Mouse (Mus musculus): Measurements from ENCODE around the gene Smtnl2. TPM values are rescaled to one million over a fixed set of nuclear protein-coding genes. Genes with fewer than 3 reads are reported as not detected.
"Not testable (repeated sequence)": the region's sequence is repeated elsewhere in the genome, so short reads cannot be mapped to it uniquely, and the experiment has no call there.

The Smtnl2 gene
- polyA plus RNA-seq, 1 experiment from 2014 or later: 12.6 TPM

DNA sequence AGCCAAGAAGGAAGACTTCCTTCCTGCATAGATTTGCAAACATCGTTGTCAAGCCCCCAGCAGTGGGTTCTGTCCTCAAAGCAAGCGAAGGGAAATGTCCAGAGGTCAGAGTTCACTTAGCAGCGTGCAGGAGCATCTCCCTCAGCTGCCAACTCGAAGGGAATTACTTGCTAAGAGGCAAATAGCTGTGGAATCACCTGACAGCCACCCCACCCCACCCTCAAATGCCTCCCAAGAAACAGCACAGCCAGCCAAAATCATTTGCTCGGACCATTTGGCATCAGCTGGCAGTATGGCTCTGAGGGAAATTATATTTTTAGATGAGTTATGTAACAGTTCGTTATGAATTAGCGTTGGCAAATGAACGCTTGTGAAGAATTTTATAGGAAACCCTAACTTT, 62.5 kb downstream of the Smtnl2 start:
- Histone ChIP-seq H3K4me1 (ENCODE audit: control insufficient read depth, insufficient read depth, low read length) (no peaks in the 10 kb centered on the region), H3K36me3 (ENCODE audit: control insufficient read depth, insufficient read depth, low read length) (no peaks in the 10 kb centered on the region), H3K9ac (ENCODE audit: low read length) (no peak overlapping the region), H3K27ac (ENCODE audit: low read depth, low read length) (no peak overlapping the region), H3K4me2 (ENCODE audit: low read depth) (no peak overlapping the region), H3K9me3 (ENCODE audit: control insufficient read depth, low read length) (no peaks in the 10 kb centered on the region), H3K27me3 (ENCODE audit: control insufficient read depth, insufficient read depth, low read length) (no peaks in the 10 kb centered on the region), H3K4me3 (ENCODE audit: low read depth, low read length) (no peak overlapping the region)
- no peak for ATAC-seq (ENCODE audit: insufficient read depth, low FRiP score, low TSS enrichment)
- 60% methylated on average over 8 of the region's 8 CpGs for WGBS
- DNase-seq (ENCODE audit: low spot score): no peak

GRCm38 (mm10) chr11:72348563-72348962, 63.0 kb downstream of the Smtnl2 start:
- 66% methylated on average over 10 of the region's 10 CpGs for WGBS
- no peak for ATAC-seq (ENCODE audit: insufficient read depth, low FRiP score, low TSS enrichment)

DNA sequence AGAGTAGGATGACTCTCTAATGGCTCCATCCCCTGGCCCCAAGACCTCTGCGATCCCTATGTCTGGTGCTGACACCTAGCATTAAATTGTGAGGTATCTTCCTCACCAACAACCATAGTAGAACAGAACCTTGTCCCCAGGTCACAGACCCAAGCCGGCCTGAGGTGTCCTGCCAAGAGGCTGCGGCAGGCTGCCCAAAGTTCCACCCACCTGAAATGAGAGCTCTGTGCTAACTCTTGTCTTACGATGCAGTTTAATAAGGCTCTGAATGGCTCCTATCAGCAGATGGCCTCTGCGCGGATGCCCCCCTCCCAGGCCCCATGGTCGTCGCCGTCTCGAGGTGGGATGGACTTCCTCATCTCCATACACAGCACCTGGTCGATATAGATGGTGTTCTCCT, 67.0 kb downstream of the Smtnl2 start:
- no peak overlapping the region for H3K27ac ChIP-seq (ENCODE audit: low read depth, low read length)
- no peaks in the 10 kb centered on the region for H3K27me3 ChIP-seq (ENCODE audit: control insufficient read depth, insufficient read depth, low read length)
- no peak overlapping the region for H3K9ac ChIP-seq (ENCODE audit: low read length)
- DNase-seq (ENCODE audit: low spot score): no peak
- H3K4me3 ChIP-seq (ENCODE audit: low read depth, low read length): no peak overlapping the region
- H3K36me3 ChIP-seq (ENCODE audit: control insufficient read depth, insufficient read depth, low read length): no peaks in the 10 kb centered on the region
- no peak for ATAC-seq (ENCODE audit: insufficient read depth, low FRiP score, low TSS enrichment)
- no peaks in the 10 kb centered on the region for H3K4me1 ChIP-seq (ENCODE audit: control insufficient read depth, insufficient read depth, low read length)
- no peaks in the 10 kb centered on the region for H3K9me3 ChIP-seq (ENCODE audit: control insufficient read depth, low read length)
- WGBS: 88% methylated on average over 11 of the region's 11 CpGs
- no peak overlapping the region for H3K4me2 ChIP-seq (ENCODE audit: low read depth)

More at GRCm38 (mm10) chr11:72348563-72348962, 63.0 kb downstream of the Smtnl2 start:
- H3K4me2 ChIP-seq (ENCODE audit: low read depth): no peak overlapping the region
- H3K9me3 ChIP-seq (ENCODE audit: control insufficient read depth, low read length): no peaks in the 10 kb centered on the region
- no peak overlapping the region for H3K27ac ChIP-seq (ENCODE audit: low read depth, low read length)
- H3K36me3 ChIP-seq (ENCODE audit: control insufficient read depth, insufficient read depth, low read length): no peaks in the 10 kb centered on the region
- no peaks in the 10 kb centered on the region for H3K27me3 ChIP-seq (ENCODE audit: control insufficient read depth, insufficient read depth, low read length)
- H3K9ac ChIP-seq (ENCODE audit: low read length): no peak overlapping the region
- no peaks in the 10 kb centered on the region for H3K4me1 ChIP-seq (ENCODE audit: control insufficient read depth, insufficient read depth, low read length)
- DNase-seq (ENCODE audit: low spot score): no peak
- H3K4me3 ChIP-seq (ENCODE audit: low read depth, low read length): no peak overlapping the region

- Histone ChIP-seq H3K36me3 (ENCODE audit: control insufficient read depth, insufficient read depth, low read length) (no peaks in the 10 kb centered on the region), H3K4me1 (ENCODE audit: control insufficient read depth, insufficient read depth, low read length) (no peaks in the 10 kb centered on the region), H3K9me3 (ENCODE audit: control insufficient read depth, low read length) (no peaks in the 10 kb centered on the region), H3K27ac (ENCODE audit: low read depth, low read length) (no peak overlapping the region), H3K4me3 (ENCODE audit: low read depth, low read length) (no peak overlapping the region), H3K4me2 (ENCODE audit: low read depth) (no peak overlapping the region), H3K27me3 (ENCODE audit: control insufficient read depth, insufficient read depth, low read length) (no peaks in the 10 kb centered on the region), H3K9ac (ENCODE audit: low read length) (no peak overlapping the region)
- peak; percentile 53 for DNase-seq (ENCODE audit: low spot score)
- no peak for ATAC-seq (ENCODE audit: insufficient read depth, low FRiP score, low TSS enrichment)
- 25% methylated on average over 8 of the region's 8 CpGs for WGBS
Observed at GRCm38 (mm10) chr11:72343904-72344303, 67.6 kb downstream of the Smtnl2 start.

DNA sequence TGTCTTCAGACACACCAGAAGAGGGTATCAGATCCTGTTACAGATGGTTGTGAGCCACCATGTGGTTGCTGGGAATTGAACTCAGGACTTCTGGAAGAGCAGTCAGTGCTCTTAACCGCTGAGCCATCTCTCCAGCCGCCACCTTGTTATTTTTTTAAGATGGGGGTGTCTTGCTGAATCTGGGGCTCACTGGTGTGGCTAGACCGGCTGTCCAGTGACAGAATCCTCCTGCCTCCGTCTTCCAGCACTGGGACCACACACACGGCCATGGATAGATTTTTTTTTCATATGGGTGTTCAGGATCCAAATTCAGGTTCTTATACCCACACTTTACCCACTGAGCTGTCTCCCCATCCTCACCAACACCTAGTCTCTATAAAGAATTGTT, 68.3 kb downstream of the Smtnl2 start:
- ATAC-seq (ENCODE audit: insufficient read depth, low FRiP score, low TSS enrichment); H3K4me1 ChIP-seq (ENCODE audit: control insufficient read depth, insufficient read depth, low read length); DNase-seq (ENCODE audit: low spot score); H3K9ac ChIP-seq (ENCODE audit: low read length); H3K4me3 ChIP-seq (ENCODE audit: low read depth, low read length); H3K27me3 ChIP-seq (ENCODE audit: control insufficient read depth, insufficient read depth, low read length); H3K9me3 ChIP-seq (ENCODE audit: control insufficient read depth, low read length); H3K4me2 ChIP-seq (ENCODE audit: low read depth); H3K36me3 ChIP-seq (ENCODE audit: control insufficient read depth, insufficient read depth, low read length); H3K27ac ChIP-seq (ENCODE audit: low read depth, low read length): not testable (repeated sequence)
- 92% methylated on average over 5 of the region's 5 CpGs for WGBS

GRCm38 (mm10) chr11:72342549-72343237, 68.8 kb downstream of the Smtnl2 start:
- 13% methylated on average over 7 of the region's 7 CpGs for WGBS
- H3K4me2 ChIP-seq (ENCODE audit: low read depth): no peak overlapping the region
- no peak overlapping the region for H3K4me3 ChIP-seq (ENCODE audit: low read depth, low read length)

DNA sequence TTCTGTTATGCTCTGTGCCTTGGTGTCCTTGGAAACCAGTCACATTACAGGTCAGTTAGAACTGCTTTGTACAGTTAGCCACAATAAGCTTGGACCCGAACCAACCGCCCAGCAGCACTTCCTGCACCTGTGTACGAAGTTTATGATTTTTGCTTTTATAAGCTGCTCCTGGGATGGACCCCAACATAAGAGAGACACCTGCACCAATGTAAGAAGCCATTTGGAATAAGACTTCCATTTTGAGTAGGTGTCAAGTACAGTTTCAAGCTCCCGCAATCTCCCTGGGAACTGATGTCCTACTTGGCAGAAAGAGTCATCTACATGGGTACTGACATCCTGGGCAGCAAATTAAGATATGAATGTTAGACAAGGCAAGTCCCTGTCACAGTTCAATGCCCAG, 71.8 kb downstream of the Smtnl2 start:
- Histone ChIP-seq H3K9ac (ENCODE audit: low read length) (no peak overlapping the region), H3K27ac (ENCODE audit: low read depth, low read length) (no peak overlapping the region), H3K4me2 (ENCODE audit: low read depth) (no peak overlapping the region), H3K4me1 (ENCODE audit: control insufficient read depth, insufficient read depth, low read length) (no peaks in the 10 kb centered on the region), H3K27me3 (ENCODE audit: control insufficient read depth, insufficient read depth, low read length) (no peaks in the 10 kb centered on the region), H3K36me3 (ENCODE audit: control insufficient read depth, insufficient read depth, low read length) (no peaks in the 10 kb centered on the region), H3K9me3 (ENCODE audit: control insufficient read depth, low read length) (no peaks in the 10 kb centered on the region), H3K4me3 (ENCODE audit: low read depth, low read length) (no peak overlapping the region)
- no peak for ATAC-seq (ENCODE audit: insufficient read depth, low FRiP score, low TSS enrichment)
- WGBS: 87% methylated on average over 4 of the region's 4 CpGs
- DNase-seq (ENCODE audit: low spot score): no peak

More at GRCm38 (mm10) chr11:72342549-72343237, 68.8 kb downstream of the Smtnl2 start:
- Histone ChIP-seq H3K9me3 (ENCODE audit: control insufficient read depth, low read length) (no peaks in the 10 kb centered on the region), H3K4me1 (ENCODE audit: control insufficient read depth, insufficient read depth, low read length) (no peaks in the 10 kb centered on the region), H3K27me3 (ENCODE audit: control insufficient read depth, insufficient read depth, low read length) (no peaks in the 10 kb centered on the region), H3K27ac (ENCODE audit: low read depth, low read length) (no peak overlapping the region), H3K36me3 (ENCODE audit: control insufficient read depth, insufficient read depth, low read length) (no peaks in the 10 kb centered on the region), H3K9ac (ENCODE audit: low read length) (no peak overlapping the region)
- ATAC-seq (ENCODE audit: insufficient read depth, low FRiP score, low TSS enrichment) (peak; percentile 78), DNase-seq (ENCODE audit: low spot score) (peak; percentile 75)

Small RNA genes lying within 50 kb of the gene (microRNA-seq; reads per million reads assigned to microRNA genes)
- not detected for gene Mir6338

Other genes with a start within 250 kb of the Smtnl2 start
- 0.11 and 0.16 TPM in 2 replicates for gene Gm43951, start 204.9 kb downstream of the Smtnl2 start, polyA plus RNA-seq (2014; fragmentation: Nextera tagmentation; extraction: Ambion mirVana)
- 14.5 and 15.6 TPM in 2 replicates for gene 4933427D14Rik, start 204.3 kb downstream of the Smtnl2 start, polyA plus RNA-seq (2014; fragmentation: Nextera tagmentation; extraction: Ambion mirVana)
- gene Txndc17, start 204.2 kb downstream of the Smtnl2 start, polyA plus RNA-seq (2014; fragmentation: Nextera tagmentation; extraction: Ambion mirVana): 163 and 169 TPM in 2 replicates
- gene Med31, start 196.1 kb downstream of the Smtnl2 start, polyA plus RNA-seq (2014; fragmentation: Nextera tagmentation; extraction: Ambion mirVana): 50.3 and 51.0 TPM in 2 replicates
- gene Slc13a5, start 144.5 kb downstream of the Smtnl2 start, polyA plus RNA-seq (2014; fragmentation: Nextera tagmentation; extraction: Ambion mirVana): 0.46 TPM in 1 of 2 replicates, not detected in the other
- 1.3 and 1.6 TPM in 2 replicates for gene Xaf1, start 110.1 kb downstream of the Smtnl2 start, polyA plus RNA-seq (2014; fragmentation: Nextera tagmentation; extraction: Ambion mirVana)
- gene Fbxo39, start 97.3 kb downstream of the Smtnl2 start, polyA plus RNA-seq (2014; fragmentation: Nextera tagmentation; extraction: Ambion mirVana): not detected in 2 replicates
- gene Tekt1, start 49.3 kb downstream of the Smtnl2 start, polyA plus RNA-seq (2014; fragmentation: Nextera tagmentation; extraction: Ambion mirVana): 4.2 and 4.3 TPM in 2 replicates
- gene Ggt6, start 23.8 kb upstream of the Smtnl2 start, polyA plus RNA-seq (2014; fragmentation: Nextera tagmentation; extraction: Ambion mirVana): not detected in 2 replicates
- 145 and 146 TPM in 2 replicates for gene Mybbp1a, start 29.6 kb upstream of the Smtnl2 start, polyA plus RNA-seq (2014; fragmentation: Nextera tagmentation; extraction: Ambion mirVana)
- 7.1 and 7.7 TPM in 2 replicates for gene Spns2, start 78.2 kb upstream of the Smtnl2 start, polyA plus RNA-seq (2014; fragmentation: Nextera tagmentation; extraction: Ambion mirVana)
- gene Spns3, start 138.8 kb upstream of the Smtnl2 start, polyA plus RNA-seq (2014; fragmentation: Nextera tagmentation; extraction: Ambion mirVana): 0.25 TPM in 1 of 2 replicates, not detected in the other
- gene Ube2g1, start 195.6 kb upstream of the Smtnl2 start, polyA plus RNA-seq (2014; fragmentation: Nextera tagmentation; extraction: Ambion mirVana): 119 and 120 TPM in 2 replicates